Mouse (Mus musculus) intestine, postnatal 0 days (tissue): ENCODE results near the gene Sbno2. TPM values are rescaled to one million over a fixed set of nuclear protein-coding genes. Genes with fewer than 3 reads are reported as not detected.

Experiments used
- ATAC-seq: fragments of 200-750 bp; cut with Nextera tagmentation; 2 replicates; pipeline ENCODE4 v1.8.0; 2017; ENCODE audit warnings: mild to moderate bottlenecking, moderate TSS enrichment, moderate library complexity
- H3K27ac ChIP-seq: fragments of 300-500 bp; sonication (generic); 2 replicates; pipeline ENCODE4 v1.5.1; 2014; ENCODE audit warnings: mild to moderate bottlenecking, low read depth, low read length, moderate library complexity
- H3K27me3 ChIP-seq: fragments of 300-500 bp; sonication (generic); replicated peaks from 2 replicates; pipeline ENCODE4 v1.6.1; 2014; ENCODE audit warnings: low read length, mixed read lengths; ENCODE audit not compliant: control insufficient read depth, insufficient read depth
- H3K36me3 ChIP-seq: fragments of 300-500 bp; sonication (generic); 2 replicates; pipeline ENCODE4 v1.6.1; 2014; ENCODE audit warnings: mild to moderate bottlenecking, moderate library complexity; ENCODE audit not compliant: control insufficient read depth, insufficient read depth
- H3K4me1 ChIP-seq: fragments of 300-500 bp; sonication (generic); replicated peaks from 2 replicates; pipeline ENCODE4 v1.6.1; 2014; ENCODE audit warnings: antibody characterized with exemption, low read length, mixed read lengths; ENCODE audit not compliant: control insufficient read depth, insufficient read depth
- H3K4me2 ChIP-seq: fragments of 300-500 bp; sonication (generic); replicated peaks from 2 replicates; pipeline ENCODE4 v1.6.1; 2014; ENCODE audit warnings: low read depth, mild to moderate bottlenecking, moderate library complexity
- H3K4me3 ChIP-seq: fragments of 300-500 bp; sonication (generic); 2 replicates; pipeline ENCODE4 v1.5.1; 2014; ENCODE audit warnings: low read depth, low read length
- H3K9ac ChIP-seq: fragments of 300-500 bp; sonication (generic); 2 replicates; pipeline ENCODE4 v1.6.1; 2014; ENCODE audit warnings: mild to moderate bottlenecking, low read depth, low read length
- H3K9me3 ChIP-seq: fragments of 300-500 bp; sonication (generic); 2 replicates; pipeline ENCODE4 v1.6.1; 2016; ENCODE audit warnings: mixed run types; ENCODE audit not compliant: control insufficient read depth
- CTCF ChIP-seq: sonication (generic); IDR thresholded peaks from 2 replicates; pipeline ENCODE4 v1.5.1; 2016; ENCODE audit warnings: low read depth, mild to moderate bottlenecking, control low read depth, antibody characterized with exemption, moderate library complexity
- WGBS: fragments of 180-500 bp; shearing (Covaris S2); extraction: QIAGEN DNeasy Blood & Tissue Kit; methylation state at CpG from one replicate; pipeline ENCODE4 v1.1.7; 2014; 5-methylcytosine and 5-hydroxymethylcytosine counted together
- polyA plus RNA-seq: library from polyadenylated mRNA; unstranded; fragments of >200 nt; fragmentation: Nextera tagmentation; extraction: Ambion mirVana; gene quantifications from 2 replicates; pipeline ENCODE4 v1.2.1, GENCODE M21; 2015

Sbno2 gene
- polyA plus RNA-seq, 1 experiment from 2014 or later, result 9.8 TPM

DNA sequence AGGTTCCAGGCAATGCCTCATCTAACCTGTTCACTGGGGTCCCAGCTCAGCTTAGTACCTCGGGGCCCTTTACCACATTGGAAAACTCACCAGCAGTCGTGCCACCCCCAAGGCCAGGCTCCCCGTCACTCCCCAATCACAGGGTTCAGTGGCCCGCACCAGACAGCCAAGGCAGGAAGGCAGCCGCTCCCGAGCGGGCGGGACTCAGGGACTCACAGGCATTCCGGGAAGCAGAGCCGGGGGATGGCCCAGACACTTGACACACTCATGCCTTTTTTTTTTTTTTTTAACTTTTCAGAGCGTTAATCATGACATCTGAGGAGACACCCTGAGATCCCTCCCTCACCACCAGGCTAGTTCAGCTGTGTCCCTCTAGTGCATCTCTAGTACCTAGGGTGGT is 4.4 kb downstream of the Sbno2 start:
- Histone ChIP-seq H3K4me1 (peaks cover 16% of the 10 kb centered on the region), H3K27me3 (no peaks in the 10 kb centered on the region), H3K36me3 (no peaks in the 10 kb centered on the region; the same call in 1 of the 2 replicates), H3K9me3 (no peaks in the 10 kb centered on the region), H3K4me3 (peak overlapping the region; percentile 70), H3K4me2 (peak overlapping the region; percentile 93), H3K27ac (peak overlapping the region; percentile 75), H3K9ac (peak overlapping the region; percentile 85)
- ATAC-seq, result peak; percentile 31
- TF ChIP-seq CTCF, result no peak
- 24% methylated on average over 11 of the region's 11 CpGs for WGBS

DNA sequence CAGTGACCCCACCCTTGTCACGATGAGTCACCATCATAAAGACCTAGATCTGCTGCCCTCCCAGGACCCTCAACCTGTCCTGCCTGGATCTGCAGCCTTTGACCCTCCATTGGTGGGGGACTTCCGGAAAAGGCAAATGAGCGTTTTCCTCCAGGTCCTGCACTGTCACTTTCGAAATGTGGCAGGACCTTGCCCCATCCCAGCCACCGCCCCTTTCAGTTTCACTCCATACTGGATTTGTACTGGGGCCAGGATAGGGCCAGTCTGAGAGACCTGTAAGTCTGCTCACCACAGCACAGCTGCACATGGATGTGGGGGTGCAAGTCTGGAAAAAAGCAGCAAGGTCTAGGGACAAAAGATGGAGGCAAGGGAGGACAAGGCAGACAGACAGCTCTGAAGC is 6.7 kb downstream of the Sbno2 start:
- Histone ChIP-seq H3K4me1 (peaks cover 16% of the 10 kb centered on the region; the same call in 1 of the 2 replicates), H3K4me2 (peak overlapping the region; percentile 48), H3K36me3 (peaks cover 1% of the 10 kb centered on the region; the same call in 1 of the 2 replicates), H3K9me3 (no peaks in the 10 kb centered on the region), H3K9ac (no peak overlapping the region), H3K27me3 (no peaks in the 10 kb centered on the region), H3K4me3 (0 out of 2 replicates have a peak overlapping the region, but pooled peaks have one; percentile 11), H3K27ac (peak overlapping the region; percentile 76)
- no peak for TF ChIP-seq CTCF
- ATAC-seq, result peak; percentile 68
- 34% methylated on average over 5 of the region's 5 CpGs for WGBS

DNA sequence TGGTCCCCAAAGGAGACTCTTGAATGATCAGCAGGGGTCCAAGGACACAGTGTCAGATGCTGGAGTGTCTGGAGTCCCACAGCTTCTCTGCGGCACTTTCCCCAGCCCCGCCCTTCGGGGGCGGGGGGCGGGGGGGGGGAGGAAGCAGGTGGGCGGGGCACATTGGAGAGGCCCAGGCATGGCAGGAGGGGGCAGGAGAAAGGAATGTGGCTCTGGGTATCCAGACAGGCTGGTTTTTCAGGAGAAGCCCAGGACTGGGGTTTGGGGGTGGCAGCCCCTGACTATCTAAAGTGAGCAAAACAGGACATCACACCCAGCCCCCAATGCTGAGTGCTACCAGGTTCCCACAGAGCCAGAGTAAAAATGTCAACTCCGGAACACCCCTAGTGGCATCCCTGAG is 8.1 kb downstream of the Sbno2 start:
- Histone ChIP-seq H3K27ac (no peak overlapping the region), H3K36me3 (peaks cover 4% of the 10 kb centered on the region; the same call in 1 of the 2 replicates), H3K4me3 (no peak overlapping the region), H3K9me3 (no peaks in the 10 kb centered on the region), H3K27me3 (no peaks in the 10 kb centered on the region), H3K4me1 (peaks cover 16% of the 10 kb centered on the region; the same call in 1 of the 2 replicates), H3K4me2 (0 out of 2 replicates have a peak overlapping the region, but pooled peaks have one; percentile 13), H3K9ac (0 out of 2 replicates have a peak overlapping the region, but pooled peaks have one; percentile 22)
- ATAC-seq, result no peak
- WGBS, result 7% methylated on average over 7 of the region's 7 CpGs
- TF ChIP-seq CTCF, result no peak

DNA sequence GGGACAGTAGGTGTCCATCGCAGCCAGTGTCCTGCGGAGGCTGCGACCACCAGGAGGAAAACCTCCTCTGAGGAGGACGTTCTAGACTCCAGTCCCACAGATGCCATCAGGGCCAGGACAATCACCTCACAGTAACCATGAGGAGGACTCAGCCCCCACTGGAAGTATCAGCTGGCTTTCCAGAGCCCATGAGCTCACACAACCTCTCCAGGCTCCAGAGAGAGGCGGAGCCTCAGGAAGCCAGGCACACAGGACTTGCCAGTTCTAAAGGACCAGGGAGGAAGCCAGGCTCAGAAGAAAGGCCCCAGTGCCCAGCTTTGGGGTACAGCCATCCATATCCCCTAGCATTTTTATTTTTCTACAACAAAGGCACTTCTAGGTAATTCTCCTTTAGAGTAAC is 9.8 kb downstream of the Sbno2 start:
- Histone ChIP-seq H3K9ac (no peak overlapping the region), H3K27ac (no peak overlapping the region), H3K4me3 (no peak overlapping the region), H3K4me1 (peaks cover 10% of the 10 kb centered on the region; the same call in 1 of the 2 replicates), H3K36me3 (peaks cover 7% of the 10 kb centered on the region; the same call in 1 of the 2 replicates), H3K9me3 (no peaks in the 10 kb centered on the region), H3K27me3 (no peaks in the 10 kb centered on the region), H3K4me2 (no peak overlapping the region)
- WGBS, result 83% methylated on average over 5 of the region's 5 CpGs
- no peak for ATAC-seq
- TF ChIP-seq CTCF, result no peak

DNA sequence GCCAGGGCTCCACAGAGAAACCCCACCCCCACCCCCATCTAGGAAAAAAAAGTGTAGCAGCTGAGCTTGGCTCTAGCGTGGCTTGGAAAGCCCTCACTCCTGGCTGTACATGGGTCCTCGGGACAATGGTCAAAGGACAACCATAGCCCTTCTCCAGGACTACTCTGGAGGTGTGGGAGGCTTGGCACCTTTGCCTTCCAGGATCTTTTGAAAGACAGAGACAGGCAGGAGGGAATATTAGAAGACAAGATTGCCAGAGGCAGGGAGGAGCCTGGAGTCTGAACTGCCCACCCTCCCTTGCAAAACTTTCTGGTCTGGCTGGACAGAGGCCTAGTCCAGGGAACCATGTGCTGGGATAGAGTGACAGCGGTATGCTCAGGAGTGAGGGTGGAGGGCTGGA is 10.7 kb downstream of the Sbno2 start:
- no peak for TF ChIP-seq CTCF
- Histone ChIP-seq H3K9me3 (no peaks in the 10 kb centered on the region), H3K27ac (no peak overlapping the region), H3K4me3 (no peak overlapping the region), H3K4me1 (peaks cover 10% of the 10 kb centered on the region; the same call in 1 of the 2 replicates), H3K9ac (no peak overlapping the region), H3K4me2 (no peak overlapping the region), H3K27me3 (no peaks in the 10 kb centered on the region), H3K36me3 (peaks cover 8% of the 10 kb centered on the region; the same call in 1 of the 2 replicates)
- WGBS, result 63% methylated on average over 3 of the region's 3 CpGs
- no peak for ATAC-seq

DNA sequence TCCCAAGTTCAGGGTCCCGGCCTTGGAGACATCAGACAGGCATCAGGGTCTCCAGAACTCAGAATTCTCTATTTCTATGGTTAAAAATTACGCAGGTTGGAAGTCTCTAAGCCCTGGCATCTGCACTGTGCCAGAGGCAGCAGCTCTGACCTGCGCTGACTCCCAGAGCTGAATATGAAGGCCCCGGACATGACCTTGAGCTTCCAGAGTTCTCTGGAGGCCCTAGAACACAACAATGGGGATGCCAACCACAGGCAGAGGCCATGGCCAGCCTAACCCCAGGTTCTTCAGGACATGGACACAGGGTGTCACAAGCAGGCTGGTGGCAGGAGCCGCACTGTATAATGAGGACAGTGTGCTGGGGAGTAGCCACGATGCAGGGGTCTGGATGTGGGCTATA is 11.3 kb downstream of the Sbno2 start:
- Histone ChIP-seq H3K27ac (no peak overlapping the region), H3K36me3 (peaks cover 8% of the 10 kb centered on the region; the same call in 1 of the 2 replicates), H3K4me1 (peaks cover 10% of the 10 kb centered on the region; the same call in 1 of the 2 replicates), H3K9ac (no peak overlapping the region), H3K4me3 (no peak overlapping the region), H3K4me2 (no peak overlapping the region), H3K9me3 (no peaks in the 10 kb centered on the region), H3K27me3 (no peaks in the 10 kb centered on the region)
- ATAC-seq, result no peak
- 91% methylated on average over 6 of the region's 6 CpGs for WGBS
- TF ChIP-seq CTCF, result no peak
